Mouse (Mus musculus): ENCODE measurements around the gene Dchs2.

DNA sequence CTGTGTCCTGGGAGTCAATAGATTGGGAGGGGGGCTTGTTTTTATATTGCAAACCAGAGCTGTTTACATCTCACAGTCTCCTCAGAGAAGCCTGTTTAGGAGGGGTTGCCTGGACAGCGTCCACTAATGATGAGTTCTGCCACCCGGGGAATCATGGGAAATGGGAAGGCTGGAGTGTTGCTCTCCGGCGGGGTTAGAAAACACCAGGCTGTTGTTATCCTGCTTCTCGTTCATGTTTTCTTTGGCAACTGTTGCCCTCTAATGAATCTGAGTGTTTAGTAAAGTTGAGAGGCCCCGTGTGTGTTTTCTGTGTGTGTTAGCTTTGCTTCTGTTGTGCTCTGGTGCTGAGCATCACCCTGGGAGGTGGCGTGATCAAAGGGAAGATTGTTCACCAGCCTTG, 8.7 kb downstream of the Dchs2 start:
- TF ChIP-seq CTCF (IDR thresholded peaks at IDR 0.05; ENCODE audit: low read depth): no peak
- no peak for TF ChIP-seq EP300 (optimal IDR thresholded peaks at IDR 0.05)
